Mouse (Mus musculus) small intestine, adult 2 months (tissue): ENCODE data around the gene Rpp21. TPM values are rescaled to one million over a fixed set of nuclear protein-coding genes. Genes with fewer than 3 reads are reported as not detected.

Experiments
- H3K27ac ChIP-seq: fragments of 200-500 bp; 2 replicates; pipeline ENCODE4 v1.5.1; 2012; ENCODE audit warnings: low read depth, low read length, control low read depth, inconsistent platforms; ENCODE audit not compliant: insufficient read depth
- H3K27me3 ChIP-seq: fragments of 200-500 bp; 2 replicates; pipeline ENCODE4 v1.6.1; 2012; ENCODE audit warnings: mild to moderate bottlenecking, moderate library complexity, low read length, inconsistent platforms; ENCODE audit not compliant: control insufficient read depth, insufficient read depth
- H3K36me3 ChIP-seq: fragments of 200-500 bp; 2 replicates; pipeline ENCODE4 v1.6.1; 2012; ENCODE audit warnings: mild to moderate bottlenecking, low read length, control low read depth, inconsistent platforms; ENCODE audit not compliant: control insufficient read depth, insufficient read depth
- H3K4me1 ChIP-seq: fragments of 200-500 bp; 2 replicates; pipeline ENCODE4 v1.6.1; 2012; ENCODE audit warnings: low read length, inconsistent platforms, mixed read lengths; ENCODE audit not compliant: control insufficient read depth, insufficient read depth, insufficient read length
- H3K4me3 ChIP-seq: fragments of 200-500 bp; 2 replicates; pipeline ENCODE4 v1.5.1; 2012; ENCODE audit warnings: low read depth, mild to moderate bottlenecking, control low read depth, inconsistent platforms, low read length, moderate library complexity
- CTCF ChIP-seq: fragments of 200-500 bp; IDR thresholded peaks from 2 replicates; pipeline ENCODE4 v1.5.1; 2012; ENCODE audit warnings: low read depth, mild to moderate bottlenecking, control low read depth, inconsistent platforms, low read length, moderate library complexity, mixed read lengths; ENCODE audit not compliant: insufficient replicate concordance, insufficient read length; ENCODE audit errors: extremely low read depth
- POLR2A ChIP-seq: fragments of 200-500 bp; IDR thresholded peaks from 2 replicates; pipeline ENCODE4 v1.6.1; 2012; ENCODE audit warnings: low read depth, mild to moderate bottlenecking, control low read depth, inconsistent platforms, low read length, moderate library complexity
- whole genome bisulfite sequencing: fragments of 180-500 bp; shearing (Covaris S2); methylation state at CpG from one replicate; pipeline ENCODE4 v1.1.7; 2018; 5-methylcytosine and 5-hydroxymethylcytosine counted together
- polyA plus RNA-seq: library from polyadenylated mRNA; depleted of rRNA; stranded (reverse); fragments of >200 nt; gene quantifications from 2 replicates; pipeline ENCODE4 v1.2.3, GENCODE M21; 2012

Gene Rpp21
- polyA plus RNA-seq, 1 experiment: 129 TPM

DNA sequence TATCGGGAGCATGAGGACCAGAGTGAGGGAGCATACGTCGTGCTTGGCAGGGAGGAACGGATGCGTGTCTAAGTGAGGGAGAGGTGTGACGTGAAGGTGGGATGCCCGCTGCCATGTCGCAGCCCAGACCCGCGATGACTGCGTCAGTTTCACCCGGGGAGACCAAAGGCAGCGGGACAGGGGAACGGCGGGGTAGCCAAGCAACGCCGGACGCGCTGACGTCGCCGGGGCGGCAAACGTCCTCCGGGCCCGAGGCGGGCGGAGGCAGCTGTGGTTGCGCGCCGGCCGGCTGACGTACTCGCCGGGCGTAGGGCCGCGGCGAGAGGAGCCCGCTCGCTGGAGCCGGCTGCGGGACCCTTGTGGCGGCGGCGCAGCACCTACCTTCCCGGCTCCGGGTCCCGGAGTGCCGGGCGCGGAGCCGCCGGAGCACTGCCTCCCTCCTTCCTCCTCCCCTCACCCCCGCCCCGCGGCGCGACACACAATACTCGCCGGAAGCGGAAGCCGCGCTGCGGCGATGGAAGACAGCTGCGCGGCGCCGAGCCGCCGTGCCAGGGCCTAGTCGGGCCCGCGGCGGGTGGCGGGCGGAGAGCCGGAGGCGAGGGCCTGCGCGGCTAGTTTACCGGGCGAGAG is 13.2 kb upstream of the Rpp21 start:
- TF ChIP-seq POLR2A (peak; percentile 78), CTCF (no peak)

DNA sequence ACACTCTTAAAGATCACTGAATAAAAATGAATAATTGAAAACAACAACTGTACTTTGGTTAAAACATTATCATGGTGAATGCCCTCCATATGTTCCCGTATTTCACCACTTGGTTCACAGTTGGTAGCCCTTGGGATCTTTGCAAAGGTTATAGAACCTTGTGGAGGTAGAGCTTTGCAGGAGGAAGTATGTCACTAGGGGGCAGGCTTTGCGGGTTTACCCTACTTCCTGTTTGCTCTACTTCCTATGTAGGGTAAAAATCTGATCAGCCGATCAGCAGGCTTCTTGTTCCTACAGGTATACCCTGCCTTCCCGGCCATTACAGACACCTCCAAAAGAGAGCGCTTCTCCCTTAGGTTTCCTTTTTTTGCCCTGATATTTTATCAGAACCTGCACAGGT is 8.0 kb upstream of the Rpp21 start:
- Histone ChIP-seq H3K27me3 (no peaks in the 10 kb centered on the region), H3K27ac (no peak overlapping the region), H3K36me3 (peaks cover 44% of the 10 kb centered on the region), H3K4me1 (peaks cover 2% of the 10 kb centered on the region; the same call in 1 of the 2 replicates), H3K4me3 (no peak overlapping the region)
- WGBS: 63% methylated on average over 5 of the region's 5 CpGs
- TF ChIP-seq POLR2A (no peak), CTCF (no peak)

More for the DNA sequence above, 13.2 kb upstream of the Rpp21 start:
- peaks cover 13% of the 10 kb centered on the region for H3K4me1 ChIP-seq
- H3K27ac ChIP-seq: peak overlapping the region; percentile 83
- peaks cover 20% of the 10 kb centered on the region for H3K36me3 ChIP-seq
- under 1% methylated on average over 83 of the region's 84 CpGs for WGBS
- no peaks in the 10 kb centered on the region for H3K27me3 ChIP-seq
- peak overlapping the region; percentile 71 for H3K4me3 ChIP-seq

DNA sequence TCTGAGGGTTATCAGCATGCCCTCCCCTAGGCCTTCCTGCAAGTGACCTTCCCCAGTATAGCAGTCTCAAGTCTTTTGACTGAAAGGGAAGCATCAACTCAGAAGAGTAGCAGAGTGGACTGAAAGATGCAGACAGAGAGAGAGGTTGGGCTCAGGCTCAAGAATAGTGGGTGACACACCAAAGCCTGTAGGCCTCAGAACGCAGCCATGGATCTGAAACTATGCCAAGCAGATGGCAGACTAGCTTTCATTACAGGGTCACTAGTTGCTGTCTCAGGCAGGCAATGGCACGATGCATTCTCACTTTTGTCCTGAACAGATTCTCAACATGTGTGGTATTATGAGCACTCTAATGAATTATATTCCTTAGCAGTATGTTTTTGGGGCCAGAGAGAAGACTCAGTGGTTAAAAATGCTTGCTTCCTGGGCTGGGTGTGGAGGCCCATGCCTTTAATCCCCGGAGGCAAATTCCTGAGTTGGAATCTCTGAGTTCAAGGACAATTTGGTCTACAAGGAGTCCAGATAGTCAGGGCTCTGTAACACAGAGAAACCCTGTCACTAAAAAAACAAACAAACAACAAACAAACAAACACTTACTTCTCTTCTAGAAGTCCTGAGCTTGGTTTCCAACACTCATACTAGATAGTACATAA is 6.5 kb upstream of the Rpp21 start:
- Histone ChIP-seq H3K27ac (no peak overlapping the region), H3K4me3 (no peak overlapping the region), H3K36me3 (peaks cover 54% of the 10 kb centered on the region), H3K4me1 (no peaks in the 10 kb centered on the region), H3K27me3 (no peaks in the 10 kb centered on the region)
- TF ChIP-seq POLR2A (no peak), CTCF (no peak)
- WGBS: 88% methylated on average over 3 of the region's 3 CpGs

DNA sequence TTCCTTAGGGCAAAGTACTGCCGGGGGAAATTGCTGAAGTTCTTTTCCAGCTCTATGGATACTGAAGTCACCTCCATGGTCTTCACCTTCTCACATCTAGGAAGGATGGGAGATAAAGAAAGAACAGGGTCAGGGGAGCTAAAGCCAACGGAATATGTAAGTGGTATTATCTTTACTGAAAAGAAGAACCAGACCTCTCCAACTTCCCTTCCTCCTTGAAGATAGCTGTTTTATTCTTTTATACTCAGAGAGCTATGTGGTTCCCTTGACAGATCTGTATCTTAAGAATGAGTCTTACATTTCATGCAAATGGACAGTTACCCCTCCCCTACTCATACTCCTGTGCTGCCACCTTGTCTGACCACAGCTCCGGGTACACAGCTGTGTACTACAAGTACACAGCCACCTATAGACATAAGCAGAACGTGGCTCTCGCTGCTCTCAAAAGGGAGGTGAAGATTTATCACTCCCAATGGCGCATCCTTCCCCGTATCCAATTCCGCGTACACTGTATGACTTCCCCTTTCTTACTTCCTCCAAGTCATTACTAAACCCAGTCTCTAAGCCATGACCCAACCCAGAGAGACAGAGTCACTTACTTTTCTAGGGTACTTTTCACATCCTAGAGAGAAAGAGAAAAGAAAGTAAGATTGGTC is 3.8 kb upstream of the Rpp21 start:
- Histone ChIP-seq H3K27me3 (no peaks in the 10 kb centered on the region), H3K36me3 (peaks cover 43% of the 10 kb centered on the region), H3K27ac (no peak overlapping the region), H3K4me1 (peaks cover 7% of the 10 kb centered on the region), H3K4me3 (no peak overlapping the region)
- no peak for TF ChIP-seq POLR2A
- no peak for TF ChIP-seq CTCF
- 79% methylated on average over 9 of the region's 9 CpGs for WGBS

DNA sequence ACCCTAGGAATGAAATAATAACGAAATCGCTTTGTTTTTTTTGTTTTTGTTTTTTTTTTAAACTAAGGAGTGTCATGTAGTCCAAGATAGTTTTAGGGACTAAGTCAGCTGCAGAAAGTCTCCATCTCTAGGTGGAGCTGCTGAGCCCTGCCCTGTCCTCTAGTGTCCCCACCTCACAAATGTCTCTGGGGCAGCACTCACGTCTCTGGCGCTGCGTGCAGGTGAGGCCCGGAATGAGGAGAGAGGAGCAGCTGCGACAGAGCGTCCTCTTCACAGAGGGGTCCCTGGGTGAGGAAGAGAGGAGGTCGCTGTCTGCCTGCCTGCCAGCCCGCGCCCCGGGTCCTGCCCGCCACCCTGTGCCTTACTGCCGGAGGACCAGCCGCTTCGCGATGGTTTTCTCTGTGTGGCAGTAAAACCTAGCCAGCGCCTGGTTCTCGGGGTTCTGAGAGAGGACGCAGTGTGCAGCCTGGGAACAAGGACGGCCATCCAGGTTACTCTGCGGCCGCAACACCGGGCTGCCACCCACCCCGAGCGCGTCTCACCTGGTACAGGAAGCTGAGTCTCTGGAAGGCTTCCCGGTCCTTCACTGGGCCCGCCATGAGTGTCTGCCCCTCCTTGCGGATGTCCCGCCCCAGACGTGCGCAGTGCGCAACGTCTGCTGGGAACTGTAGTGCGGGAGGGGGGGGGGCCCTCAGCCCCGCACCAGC is 475 bp downstream of the Rpp21 start:
- Histone ChIP-seq H3K4me3 (peak overlapping the region; percentile 91), H3K27ac (peak overlapping the region; percentile 66), H3K27me3 (no peaks in the 10 kb centered on the region; the same call in 1 of the 2 replicates), H3K4me1 (peaks cover 9% of the 10 kb centered on the region), H3K36me3 (peaks cover 27% of the 10 kb centered on the region)
- under 1% methylated on average over 37 of the region's 37 CpGs for WGBS
- TF ChIP-seq POLR2A (peak; percentile 77), CTCF (peak; percentile 54; the same call in 1 of the 2 replicates)

DNA sequence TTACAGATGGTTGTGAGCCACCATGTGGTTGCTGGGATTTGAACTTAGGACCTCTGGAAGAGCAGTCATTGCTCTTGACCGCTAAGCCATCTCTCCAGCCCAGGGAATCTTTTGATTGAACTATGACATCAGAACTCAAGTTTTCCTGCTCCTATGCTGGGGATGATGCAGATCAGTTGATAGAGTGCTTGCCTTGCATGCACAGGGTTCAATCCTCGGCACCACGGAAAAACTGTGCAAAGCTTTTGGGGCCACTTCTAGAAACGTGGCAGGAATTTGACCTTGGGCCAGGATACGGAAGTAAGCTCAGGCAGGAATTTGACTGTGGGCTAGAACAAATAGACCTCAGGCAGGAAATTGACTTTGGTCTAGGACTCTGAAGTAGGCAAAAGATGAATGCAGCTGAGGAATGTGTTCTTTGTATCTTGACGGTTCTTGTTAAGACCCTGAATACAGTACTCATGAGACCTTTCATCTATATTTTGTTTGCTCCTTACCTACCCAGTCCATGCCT is 4.7 kb downstream of the Rpp21 start:
- WGBS: 28% methylated on average over 6 of the region's 6 CpGs
- H3K36me3 ChIP-seq: peaks cover 5% of the 10 kb centered on the region

More for the DNA sequence above, 4.7 kb downstream of the Rpp21 start:
- Histone ChIP-seq H3K4me3 (no peak overlapping the region), H3K27ac (no peak overlapping the region), H3K4me1 (peaks cover 10% of the 10 kb centered on the region; the same call in 1 of the 2 replicates), H3K27me3 (peaks cover 9% of the 10 kb centered on the region)
- TF ChIP-seq POLR2A: no peak
- no peak for TF ChIP-seq CTCF
